Mouse (Mus musculus) adrenal gland, adult 18-20 months (tissue): Measurements from ENCODE around the gene Efhd1. TPM values are rescaled to one million over a fixed set of nuclear protein-coding genes. Genes with fewer than 3 reads are reported as not detected.

Experiments
- DNase-seq, 2 experiments: peaks; one replicate each; pipeline ENCODE4 v3.0.0; 2021 to 2022; ENCODE audit warnings: low spot score in 2 of 2
- long read RNA-seq, 2 experiments: library from polyadenylated mRNA; stranded (forward); transcript quantifications; one replicate each; pipeline ENCODE4 v2.0.0; 2021
- total RNA-seq, 2 experiments: library from RNA; stranded (reverse); gene quantifications; 1 replicate in 1 of 2; 2 replicates in 1 of 2; pipeline ENCODE4 v1.2.3; 2021

Efhd1 gene
- 100 to 1,000 TPM; 329 to 423 TPM for total RNA-seq
- long read RNA-seq, experiment 1, transcript Efhd1-201 (4 exons, 1,854 nt), result major isoform, 207 of 241 reads
- long read RNA-seq, experiment 1, transcript Efhd1-202 (5 exons, 1,726 nt), result minor isoform, 23 of 241 reads
- long read RNA-seq, experiment 1, partial matches to known transcripts, result 0 of 241 reads
- long read RNA-seq, experiment 1, other reads (novel, unspliced or antisense), result 11 of 241 reads
- long read RNA-seq, experiment 2, transcript Efhd1-202 (5 exons, 1,726 nt), result minor isoform, 5 of 120 reads
- long read RNA-seq, experiment 2, transcript Efhd1-201 (4 exons, 1,854 nt), result major isoform, 83 of 120 reads
- long read RNA-seq, experiment 2, partial matches to known transcripts, result 3 of 120 reads
- long read RNA-seq, experiment 2, other reads (novel, unspliced or antisense), result 29 of 120 reads

DNA sequence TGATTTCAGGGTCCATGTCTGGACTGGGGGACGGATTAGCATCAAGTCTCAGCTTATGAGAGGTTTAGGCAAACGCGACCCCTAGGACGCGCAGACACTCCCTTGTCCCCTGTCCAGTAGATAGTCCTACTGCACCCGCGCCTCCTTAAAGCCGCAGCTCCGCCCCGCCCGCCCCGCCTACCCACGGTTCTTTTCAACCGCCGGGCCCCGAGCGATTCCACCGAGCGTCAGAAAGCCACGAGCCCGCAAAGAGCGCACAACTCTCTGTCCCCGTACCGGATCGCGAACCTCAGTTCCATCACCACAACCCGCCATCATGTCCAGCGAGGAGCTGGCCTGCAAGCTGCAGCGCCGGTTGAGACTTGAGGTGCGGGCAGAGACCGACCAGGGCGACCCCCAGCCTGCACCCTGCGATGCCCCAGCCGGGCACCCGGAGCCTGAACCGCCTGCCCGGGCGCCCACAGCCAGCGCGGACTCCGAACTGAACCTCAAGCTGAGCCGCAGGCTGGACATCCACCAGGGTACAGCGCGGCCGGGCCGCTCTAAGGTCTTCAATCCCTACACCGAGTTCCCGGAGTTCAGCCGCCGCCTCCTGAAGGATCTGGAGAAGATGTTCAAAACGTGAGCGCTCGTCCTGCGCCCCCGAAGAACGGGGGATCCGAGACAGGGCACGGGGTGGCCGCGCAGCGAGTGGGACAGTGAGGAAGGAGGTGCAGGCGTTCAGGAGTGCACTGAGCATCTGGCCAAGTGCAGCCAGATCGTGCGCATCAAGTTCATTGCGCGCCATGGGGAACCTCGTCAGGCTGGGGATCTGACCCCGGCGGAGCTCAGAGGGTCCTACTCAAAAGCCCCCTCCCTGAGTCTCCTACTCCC, at the start of gene Efhd1:
Gene Efhd1, plus strand, starts transcription at position 230 of the 873 bp plus-strand sequence.
- DNase-seq, result peak; percentile 72 to 79

DNA sequence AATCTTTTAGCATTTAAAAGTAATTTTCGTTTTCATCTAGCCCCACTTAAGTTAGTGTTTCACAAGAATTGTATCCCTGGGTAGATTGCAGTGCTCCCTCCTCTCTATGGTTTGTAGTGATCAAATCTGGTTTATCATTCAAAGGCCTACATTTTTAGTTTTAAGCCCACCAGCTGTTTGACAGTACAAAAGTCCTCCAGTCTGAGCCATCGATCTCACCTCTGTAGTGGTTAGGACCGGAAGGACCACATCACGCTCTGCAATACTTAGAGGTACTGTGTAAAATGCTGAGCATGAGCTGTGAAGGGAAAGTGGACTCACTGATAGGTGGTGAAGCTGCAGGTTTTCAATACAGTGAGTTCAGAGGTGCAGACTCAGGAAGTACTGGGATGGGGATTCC, 49.4 kb upstream of the Efhd1 start:
- no peak for DNase-seq

DNA sequence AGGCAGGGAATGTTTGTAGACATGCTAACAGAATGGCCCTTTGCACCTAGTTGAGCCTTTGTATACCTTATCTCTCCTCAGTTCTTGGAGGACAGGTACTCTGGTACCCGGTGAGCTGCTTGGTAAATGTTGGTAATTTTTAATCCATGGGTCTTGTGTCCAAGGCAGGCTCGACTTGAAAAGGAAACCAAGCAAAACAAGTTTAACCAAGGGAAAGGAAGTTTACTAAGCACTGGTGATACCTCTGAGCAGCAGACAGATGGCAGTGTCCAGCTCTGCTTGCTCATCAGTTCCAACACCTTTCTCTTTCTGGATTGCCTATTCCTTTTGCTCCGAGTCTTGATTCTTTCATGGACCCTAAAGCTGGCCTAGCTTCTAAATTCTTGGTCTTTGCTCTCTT, 46.2 kb upstream of the Efhd1 start:
- no peak for DNase-seq

DNA sequence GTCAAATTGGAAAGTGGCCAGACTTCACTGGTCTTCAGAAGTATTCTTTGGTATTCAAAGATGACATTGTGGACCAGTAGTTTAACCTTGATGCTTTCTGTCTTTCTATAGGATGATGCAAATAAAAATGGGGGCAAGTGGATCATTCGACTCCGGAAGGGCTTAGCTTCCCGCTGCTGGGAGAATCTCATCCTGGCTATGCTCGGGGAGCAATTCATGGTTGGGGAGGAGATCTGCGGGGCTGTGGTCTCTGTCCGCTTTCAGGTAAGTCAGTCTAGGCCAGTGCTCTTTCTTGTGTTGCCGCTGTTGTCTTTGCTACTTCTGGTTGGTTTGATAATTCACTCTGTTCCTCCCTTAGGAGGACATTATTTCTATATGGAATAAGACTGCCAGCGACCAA, 38.4 kb upstream of the Efhd1 start:
- DNase-seq, result no peak

- no peak for DNase-seq
These were observed 37.6 kb upstream of the Efhd1 start for GRCm38 (mm10) chr1:87226409-87227159.

- DNase-seq, result no peak
These were observed 37.0 kb upstream of the Efhd1 start for GRCm38 (mm10) chr1:87227160-87227550.

- DNase-seq, result no peak
These were observed 33.6 kb upstream of the Efhd1 start for GRCm38 (mm10) chr1:87230606-87231005.

- DNase-seq, result no peak
These were observed 32.0 kb upstream of the Efhd1 start for GRCm38 (mm10) chr1:87232197-87232596.

GRCm38 (mm10) chr1:87239056-87239455, 25.1 kb upstream of the Efhd1 start:
- DNase-seq, result no peak

GRCm38 (mm10) chr1:87243021-87243420, 21.1 kb upstream of the Efhd1 start:
- no peak for DNase-seq

- DNase-seq, result no peak
These were observed 18.7 kb upstream of the Efhd1 start for GRCm38 (mm10) chr1:87245430-87245829.

- DNase-seq, result peak; percentile 85 to 91
These were observed 18.0 kb upstream of the Efhd1 start for GRCm38 (mm10) chr1:87245929-87246815.

GRCm38 (mm10) chr1:87252040-87252609, 12.0 kb upstream of the Efhd1 start:
- DNase-seq, result no peak

GRCm38 (mm10) chr1:87255173-87255572, 9.0 kb upstream of the Efhd1 start:
- DNase-seq, result no peak

- no peak for DNase-seq
These were observed 6.5 kb upstream of the Efhd1 start for GRCm38 (mm10) chr1:87257691-87258090.

DNA sequence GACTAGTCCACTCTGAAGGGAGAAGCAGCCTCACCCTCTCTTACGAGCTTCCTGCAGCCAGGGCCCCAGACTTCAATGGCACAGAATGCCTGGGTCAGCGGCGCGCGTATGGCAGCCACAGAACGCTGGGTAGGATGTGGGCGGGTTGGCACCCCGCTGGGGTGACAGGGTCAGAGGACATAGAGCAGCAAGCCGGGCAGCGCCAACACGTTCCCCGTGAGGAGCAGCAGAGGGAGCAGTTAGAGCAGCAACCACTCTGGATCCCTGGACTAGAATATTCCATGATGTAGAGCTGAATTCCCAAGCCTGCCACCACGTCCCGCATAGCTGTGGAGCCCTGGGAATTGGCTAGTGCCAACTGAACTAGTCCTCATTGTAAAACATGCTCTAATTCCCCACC, 5.7 kb upstream of the Efhd1 start:
- peak in 1 of 2 experiments; percentile 43 for DNase-seq

DNA sequence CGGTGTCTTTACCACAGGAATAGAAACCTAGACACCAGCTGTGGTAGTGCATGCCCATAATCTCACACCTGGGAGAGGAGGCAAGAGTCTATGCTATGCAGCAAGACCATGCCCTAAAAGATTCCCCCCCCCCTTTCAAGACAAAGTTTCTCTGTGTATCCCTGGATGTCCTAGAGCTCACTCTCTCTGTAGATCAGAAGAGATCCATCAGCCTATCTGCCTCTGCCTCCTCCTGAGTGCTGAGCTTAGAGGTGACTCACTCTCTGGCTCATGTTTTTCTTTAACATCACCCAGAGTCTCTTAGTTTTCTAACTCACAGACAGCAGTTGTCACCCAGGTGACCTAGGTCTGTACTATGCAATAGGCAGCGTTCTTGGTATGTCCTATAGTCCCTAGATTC, 4.8 kb upstream of the Efhd1 start:
- DNase-seq, result no peak

- DNase-seq, result no peak
These were observed 906 bp upstream of the Efhd1 start for GRCm38 (mm10) chr1:87263257-87263656.

GRCm38 (mm10) chr1:87263796-87264133, 398 bp upstream of the Efhd1 start:
- DNase-seq, result no peak

GRCm38 (mm10) chr1:87265200-87265599, 1.0 kb downstream of the Efhd1 start:
- DNase-seq, result no peak
